Mouse (Mus musculus) liver, embryonic 14.5 days (tissue): ENCODE measurements at regions not wholly inside any gene's neighbourhood (a gene's known extent, or its start where the extent isn't known, plus 50 kb on each side); places are given as distances from the start of the nearest gene placed in this dataset.

Source experiments
- CTCF ChIP-seq: IDR thresholded peaks from 2 replicates; pipeline ENCODE4 v1.5.1; 2016; ENCODE audit warnings: antibody characterized with exemption, low read depth, control low read depth
- EP300 ChIP-seq: IDR thresholded peaks from 2 replicates; pipeline ENCODE4 v1.6.1; 2016; ENCODE audit warnings: antibody characterized with exemption, low read depth

DNA sequence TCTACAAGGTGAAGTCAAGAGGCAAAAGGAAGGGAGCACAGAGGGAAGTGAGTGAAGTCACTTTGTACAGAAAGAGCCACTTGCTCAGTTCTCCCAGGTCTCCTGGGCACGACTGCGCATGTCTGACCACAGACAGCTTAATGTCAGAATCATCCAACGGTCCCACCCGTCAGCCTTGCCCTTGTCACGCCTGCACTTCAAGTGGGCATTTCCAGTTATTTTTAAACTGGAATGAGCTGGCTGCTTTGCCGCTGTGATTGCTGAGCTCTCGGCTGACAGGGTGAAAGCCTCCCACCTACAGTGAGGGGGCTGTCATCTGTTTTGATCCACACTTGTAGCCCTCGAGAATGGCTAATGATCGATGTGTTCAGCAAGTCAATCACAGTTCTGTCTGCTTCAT lies 302.8 kb upstream of the Zmiz1 start:
- TF ChIP-seq CTCF (no peak), EP300 (no peak)
